Mouse (Mus musculus): Measurements from ENCODE around the gene Tchp.

Tchp gene

DNA sequence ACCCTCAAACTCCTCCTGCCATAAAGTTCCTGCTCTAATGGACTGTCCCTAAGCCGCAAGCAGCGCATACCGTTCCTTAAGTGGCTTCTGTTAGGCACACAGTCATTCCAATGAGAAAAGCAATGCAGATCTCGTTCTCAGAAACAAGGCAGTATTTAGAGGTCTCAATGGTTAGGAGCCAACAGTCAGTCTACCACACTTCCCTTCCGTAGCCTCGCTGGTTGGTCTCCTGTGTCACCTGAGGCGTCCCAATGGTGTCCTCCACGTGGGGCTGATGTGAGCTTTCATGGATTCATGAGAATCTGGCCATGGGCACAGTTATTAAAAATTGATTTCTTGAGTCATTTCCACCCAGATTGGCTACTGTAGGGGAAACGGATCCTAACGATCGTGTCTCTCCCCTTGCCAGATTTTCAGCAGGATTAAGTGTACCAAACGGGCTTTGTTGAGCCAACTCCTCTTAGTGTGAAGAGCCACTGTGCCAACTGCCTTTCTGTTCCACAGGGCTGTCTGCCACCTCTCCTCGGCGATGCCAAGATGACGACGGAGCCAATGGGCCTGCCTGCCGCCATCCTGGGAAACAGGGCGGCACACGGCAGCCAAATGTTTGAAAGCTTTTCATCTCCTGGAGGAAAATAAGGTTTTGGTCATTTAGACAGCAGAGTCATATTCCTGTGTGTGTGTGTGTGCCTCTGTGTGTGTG, 9.4 kb upstream of the Tchp start:
- no peak for DNase-seq

DNA sequence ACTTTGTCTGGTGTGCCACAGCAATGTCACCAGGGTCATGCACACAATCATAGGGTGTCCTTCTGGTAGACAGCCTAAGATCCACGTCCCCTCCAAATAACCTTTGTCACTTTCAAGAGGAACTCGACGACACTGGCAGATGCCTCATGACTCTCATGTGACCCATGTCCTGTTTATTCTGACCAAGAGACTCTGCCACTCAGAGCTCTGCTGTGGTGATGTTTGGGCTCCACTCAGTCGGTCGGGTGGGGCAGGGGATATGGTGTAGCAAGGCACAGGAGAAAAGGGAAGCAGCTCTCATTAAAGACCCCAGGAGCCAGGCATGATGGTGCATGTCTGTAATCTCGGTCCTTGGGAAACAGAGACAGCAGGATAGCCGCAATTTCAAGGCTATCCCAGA, 8.5 kb upstream of the Tchp start:
- DNase-seq, result no peak

DNA sequence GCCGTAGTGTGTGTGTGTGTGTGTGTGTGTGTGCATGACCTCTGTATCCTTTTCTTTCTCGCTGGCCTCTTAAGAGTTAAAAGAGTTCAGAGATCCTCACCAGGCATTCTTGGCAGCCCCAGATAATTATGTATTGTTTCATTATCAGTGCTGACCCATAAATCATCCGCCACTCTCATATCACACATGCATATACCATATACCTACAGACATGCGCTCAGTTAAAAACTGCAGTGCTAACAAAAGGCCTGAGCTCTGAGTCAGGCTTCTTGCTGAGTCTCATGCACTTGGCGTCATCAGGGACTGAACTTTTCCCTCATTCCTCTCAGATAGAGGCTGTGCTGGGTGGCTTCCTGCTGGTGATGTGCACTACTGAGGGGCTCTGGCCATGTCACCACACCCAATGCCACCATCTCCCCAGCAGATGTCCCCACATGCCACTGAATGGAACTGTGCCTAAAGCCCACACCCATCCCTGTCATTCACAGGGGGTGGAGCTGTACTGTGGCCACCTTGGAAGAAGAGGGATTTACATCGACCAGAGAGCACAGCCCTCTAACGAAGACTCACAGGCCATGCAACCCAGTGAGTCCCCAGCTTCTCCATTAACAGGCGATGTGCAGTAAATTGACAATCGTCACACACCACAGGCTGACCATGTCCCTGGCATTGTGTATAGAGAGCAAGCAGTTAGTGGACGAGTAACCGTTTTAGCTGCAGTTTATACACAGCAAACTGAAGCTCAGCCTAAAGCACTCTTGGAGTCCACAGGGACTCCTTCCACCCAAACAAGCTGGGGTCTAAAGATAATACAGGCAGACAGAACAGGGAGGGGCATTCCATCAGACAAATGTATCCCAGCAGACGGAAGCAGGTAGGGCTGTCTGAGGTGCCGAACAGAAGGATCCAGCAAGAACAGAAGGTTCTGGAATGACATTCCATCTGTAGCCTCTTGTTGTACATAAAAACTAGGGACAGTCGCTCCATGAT, 4.9 kb upstream of the Tchp start:
- DNase-seq, result peak in 1 of 2 experiments; percentile 32

DNA sequence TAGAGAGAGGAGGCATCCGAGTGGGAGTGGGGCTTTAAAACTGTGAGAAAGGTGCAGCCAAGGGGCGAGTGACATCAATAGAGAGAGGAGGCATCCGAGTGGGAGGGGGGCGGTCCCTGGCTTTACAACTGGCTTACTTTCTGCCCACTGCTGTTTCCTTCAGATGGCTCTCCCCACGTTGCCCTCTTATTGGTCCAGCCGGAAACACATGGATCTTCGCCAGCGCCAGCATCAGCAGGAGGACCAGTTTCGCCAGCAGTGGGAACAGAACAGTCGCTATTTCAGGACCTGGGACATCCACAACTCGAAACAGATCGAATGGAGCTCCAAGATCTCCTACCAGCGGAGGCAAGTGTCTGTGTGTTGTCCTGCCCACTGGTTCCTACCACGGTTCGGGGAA, 931 bp downstream of the Tchp start:
- DNase-seq, result no peak

DNA sequence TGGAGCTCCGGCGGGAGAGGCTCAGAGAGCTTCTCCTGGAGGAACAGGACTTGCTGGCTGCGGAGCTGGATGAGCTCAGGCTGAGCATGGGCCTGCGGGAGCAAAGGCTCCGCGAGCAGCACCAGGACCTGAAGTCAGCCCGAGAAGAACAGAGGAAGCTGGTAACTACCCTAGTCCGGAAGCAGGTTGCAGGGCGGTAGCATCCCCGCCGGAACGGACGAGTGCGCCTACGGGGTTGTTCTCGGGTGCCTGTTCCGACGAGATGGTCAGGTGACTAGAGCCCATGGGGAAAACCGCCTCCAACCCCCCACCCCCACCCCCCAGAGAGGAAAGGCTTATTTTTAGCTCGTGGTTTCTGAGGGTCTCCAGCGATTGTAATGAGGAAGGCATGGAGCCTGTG, 1.8 kb downstream of the Tchp start:
- no peak for DNase-seq

DNA sequence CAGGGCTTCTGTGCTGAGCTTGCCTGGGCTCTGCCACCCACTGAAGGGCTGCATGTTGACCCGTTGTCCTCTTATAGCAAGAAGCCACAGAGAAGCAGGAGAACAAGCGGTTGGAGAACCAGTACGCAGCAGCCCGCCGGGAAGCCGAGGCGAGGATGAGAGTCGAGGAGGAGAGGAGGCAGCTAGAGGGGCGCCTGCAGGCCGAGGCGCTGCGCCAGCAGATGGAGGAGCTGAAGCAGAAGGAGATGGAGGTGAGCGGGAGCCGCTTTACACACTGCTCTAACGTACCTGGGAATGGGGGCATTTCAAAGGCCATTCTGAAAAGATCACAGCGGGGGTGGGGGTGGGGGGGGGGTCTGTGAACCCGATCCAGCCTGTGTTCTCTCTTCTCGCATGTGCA, 7.0 kb downstream of the Tchp start:
- no peak for DNase-seq

DNA sequence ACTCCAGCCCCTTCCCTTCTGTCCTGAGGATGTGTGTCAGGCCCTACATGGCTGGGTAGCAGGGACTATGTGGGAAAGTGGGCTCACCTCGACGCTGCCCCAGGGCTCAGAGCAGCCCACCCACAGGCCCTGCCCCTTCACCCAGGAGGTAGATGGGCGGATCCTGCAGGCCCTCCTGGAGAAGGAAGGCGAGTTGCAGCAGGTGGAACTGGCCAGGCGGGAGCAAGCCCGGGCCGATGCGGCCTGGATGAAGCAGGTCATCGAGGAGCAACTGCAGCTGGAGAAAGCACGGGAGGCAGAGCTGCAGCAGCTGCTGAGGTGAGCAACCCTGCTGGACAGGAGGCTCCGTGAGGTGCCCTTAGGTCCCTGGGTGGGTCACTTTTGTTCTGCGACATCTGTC, 9.7 kb downstream of the Tchp start:
- no peak for DNase-seq

DNA sequence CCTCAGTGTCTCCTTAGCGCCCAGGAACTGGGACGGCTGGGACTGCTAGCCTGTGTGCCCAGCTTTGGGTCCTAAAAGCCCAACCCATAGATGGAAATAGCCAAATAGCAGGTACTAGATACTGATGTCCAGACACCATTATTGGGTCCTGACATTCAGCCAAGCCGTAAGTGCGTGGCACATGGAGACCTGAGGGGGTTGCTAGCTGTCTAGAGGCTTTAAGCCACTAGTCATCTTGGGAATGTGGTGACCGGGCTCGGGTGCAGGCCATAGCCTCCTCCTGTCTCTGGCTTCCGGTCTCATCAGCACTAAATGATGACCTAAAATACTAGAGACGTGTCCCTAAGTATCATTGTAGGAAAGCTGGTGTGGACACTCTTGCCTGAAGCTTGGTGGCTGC, 10.4 kb downstream of the Tchp start:
- no peak for DNase-seq

DNA sequence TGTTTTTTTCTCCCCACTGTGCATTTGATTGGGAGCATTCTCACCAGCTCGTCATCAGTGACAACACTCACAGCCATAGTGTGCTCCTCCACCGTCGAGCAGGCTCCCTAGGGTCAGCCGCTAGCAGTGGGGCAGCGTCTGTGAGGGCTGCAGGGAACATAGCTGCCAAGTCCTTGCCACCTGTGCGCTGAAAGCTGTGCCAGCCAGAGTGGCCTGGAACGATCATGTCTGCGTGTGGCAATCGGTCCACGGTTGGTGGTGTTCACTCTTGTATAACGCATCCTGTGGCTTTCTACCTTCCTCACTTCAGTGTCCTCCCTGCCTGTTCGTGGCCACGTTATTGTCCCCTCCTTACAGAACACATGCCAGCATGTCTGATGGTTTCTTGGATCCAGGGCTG, 10.9 kb downstream of the Tchp start:
- DNase-seq, result no peak

DNA sequence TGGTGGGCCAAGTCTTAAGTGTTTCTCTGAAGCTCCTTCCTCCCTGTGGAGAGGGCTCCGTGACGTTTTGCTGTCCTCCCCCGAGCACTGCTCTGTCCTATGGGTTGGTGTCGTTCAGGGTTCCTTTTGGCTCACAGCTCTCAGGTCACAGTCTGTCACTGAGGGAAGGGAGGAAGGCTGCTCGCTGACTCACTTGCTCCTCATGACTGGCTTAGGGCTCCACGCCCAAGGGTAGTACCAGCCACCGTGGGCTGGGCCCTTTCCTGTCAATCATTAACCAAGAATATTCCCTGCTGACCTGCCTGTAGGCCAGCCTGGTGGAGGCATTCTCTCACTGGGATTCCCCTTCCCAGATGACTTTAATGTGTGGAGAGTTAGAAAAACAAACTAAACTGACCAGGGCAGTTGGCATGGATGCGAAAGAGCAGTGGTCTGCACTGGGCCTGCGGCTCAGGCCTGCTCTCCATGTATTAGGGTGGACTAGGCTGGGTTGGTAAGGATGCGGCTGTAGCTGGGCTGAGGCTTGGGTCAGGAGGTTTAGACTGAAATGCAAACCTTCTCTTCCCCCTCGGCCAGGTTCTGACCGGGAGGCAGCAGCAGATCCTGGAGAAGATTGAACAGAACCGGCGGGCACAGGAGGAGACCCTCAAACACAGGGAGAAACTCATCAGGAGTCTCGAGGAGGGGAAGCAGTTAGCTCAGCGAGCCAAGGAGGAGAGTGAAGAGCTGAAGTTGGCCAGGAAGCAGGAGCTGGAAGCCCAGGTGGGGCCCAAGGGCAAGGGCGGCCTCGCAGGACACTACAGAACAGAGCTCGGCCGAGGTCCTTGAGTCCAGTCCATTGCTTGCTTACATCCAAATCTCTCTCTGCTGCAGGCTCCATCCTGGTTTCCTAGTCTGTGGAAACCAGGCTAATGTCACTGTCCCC, 11.7 kb downstream of the Tchp start:
- DNase-seq, result peak; percentile 82 to 92

DNA sequence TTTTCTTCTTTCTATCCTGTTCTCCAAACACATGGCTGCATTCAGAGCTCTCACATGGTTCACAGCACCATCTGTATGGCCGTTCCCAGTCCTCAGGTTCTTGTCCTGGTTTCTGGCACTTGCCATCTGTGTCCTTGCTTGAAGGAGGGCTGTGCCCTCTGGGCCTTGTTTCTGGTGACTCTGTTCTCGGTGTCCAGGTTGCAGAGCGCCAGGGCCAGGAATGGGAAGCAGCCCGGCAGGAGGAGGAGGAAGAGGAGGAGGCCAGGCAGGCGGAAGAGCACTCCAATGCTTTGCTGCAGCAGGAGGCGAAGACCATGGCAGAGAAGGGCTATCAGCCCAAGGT, 12.3 kb downstream of the Tchp start:
- no peak for DNase-seq

DNA sequence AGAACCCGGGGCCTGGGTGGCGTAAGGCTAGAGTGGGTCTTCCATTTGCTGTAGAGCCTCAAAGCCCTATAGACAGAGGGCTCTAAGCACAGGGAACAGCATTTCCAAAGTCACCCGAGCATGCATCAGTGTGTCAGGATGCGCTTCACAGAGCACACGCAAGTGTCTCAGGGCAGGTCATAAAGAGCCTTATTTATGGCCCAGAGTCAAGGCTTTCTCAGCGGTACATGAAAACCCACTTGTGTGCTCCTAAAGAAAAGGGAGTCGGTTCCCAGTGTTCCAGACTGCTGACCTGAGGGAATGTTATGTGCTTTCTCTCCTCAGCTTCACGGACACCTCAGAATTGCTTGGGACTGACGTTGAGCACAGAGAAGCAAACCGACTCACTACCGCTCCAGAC, 13.2 kb downstream of the Tchp start:
- no peak for DNase-seq

DNA sequence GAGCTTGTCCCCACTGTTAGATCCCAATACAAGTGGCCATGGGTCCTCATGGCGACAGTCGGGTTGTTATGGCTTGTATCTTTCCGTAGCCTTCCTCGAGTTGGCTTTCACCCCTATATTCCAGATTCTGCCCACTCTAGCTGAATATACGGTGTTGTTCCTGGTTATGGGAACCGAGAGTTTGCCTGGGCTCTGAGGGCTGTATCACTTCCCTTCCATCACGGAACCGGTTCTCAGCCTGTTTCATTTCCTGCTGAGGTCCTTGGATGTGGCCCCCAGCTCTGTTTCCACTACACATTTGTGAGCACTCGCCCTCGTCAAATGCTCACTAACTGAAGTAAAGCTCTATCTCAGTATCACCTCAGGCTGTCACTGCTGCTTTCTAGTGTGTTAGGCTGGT, 14.4 kb downstream of the Tchp start:
- no peak for DNase-seq

DNA sequence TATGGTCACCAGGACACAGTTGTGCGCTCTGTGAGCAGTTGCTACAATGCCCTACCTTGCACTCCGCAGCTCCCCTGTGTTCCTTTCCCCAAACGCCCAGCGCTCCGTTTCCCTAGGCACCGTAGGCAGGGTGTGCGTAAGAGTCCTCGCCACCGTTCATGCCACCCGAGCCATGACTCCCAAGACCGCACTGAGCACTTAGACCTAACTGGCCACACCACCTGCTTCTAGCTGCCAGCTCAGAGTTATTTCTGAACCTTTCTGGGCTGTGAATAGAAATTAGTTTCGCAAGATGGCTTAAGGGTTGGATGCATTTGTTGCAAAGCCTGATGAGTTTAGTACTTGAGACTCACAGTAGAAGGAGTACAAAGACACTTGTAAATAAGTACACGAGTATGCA, 15.3 kb downstream of the Tchp start:
- DNase-seq, result no peak

DNA sequence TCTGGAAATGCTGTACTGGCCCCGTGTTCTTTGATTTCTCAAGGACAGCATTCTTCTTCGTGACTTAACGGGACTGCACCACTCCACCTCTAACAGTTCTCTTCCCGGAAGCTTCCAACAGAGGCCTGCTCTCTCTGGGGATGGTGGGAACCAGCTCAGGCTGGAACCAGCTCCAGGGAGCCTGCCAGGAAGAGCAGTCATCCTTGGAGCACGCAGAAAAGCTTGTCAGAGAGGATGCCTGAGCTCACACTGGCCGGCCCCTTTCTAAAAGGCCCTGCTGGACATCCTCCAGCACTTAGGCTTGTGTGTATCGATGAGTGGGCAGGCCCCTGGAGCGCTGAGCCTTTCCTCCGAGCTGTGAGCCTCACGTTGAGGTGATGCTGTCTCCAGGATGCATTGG, 20.6 kb downstream of the Tchp start:
- no peak for DNase-seq

DNA sequence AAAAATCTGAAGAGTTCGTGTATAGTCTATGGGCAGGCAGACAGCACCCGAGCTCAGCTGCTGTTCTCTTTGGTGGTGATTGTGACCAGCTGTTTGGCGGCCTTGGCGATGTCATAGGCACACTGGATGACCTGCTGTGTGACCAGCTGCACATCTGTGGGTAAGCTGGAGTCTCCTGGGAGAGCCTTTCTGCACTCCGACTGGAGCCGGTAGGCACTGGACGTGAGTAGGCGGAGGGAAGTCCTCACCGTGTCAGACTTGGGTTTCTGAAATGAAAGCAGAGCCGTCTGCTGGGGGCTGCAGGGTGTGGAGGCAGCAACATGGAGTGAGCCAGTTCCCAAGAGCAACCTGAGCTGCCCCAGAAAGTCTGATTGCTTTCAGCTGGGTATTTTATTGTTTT, 22.6 kb downstream of the Tchp start:
- no peak for DNase-seq

DNA sequence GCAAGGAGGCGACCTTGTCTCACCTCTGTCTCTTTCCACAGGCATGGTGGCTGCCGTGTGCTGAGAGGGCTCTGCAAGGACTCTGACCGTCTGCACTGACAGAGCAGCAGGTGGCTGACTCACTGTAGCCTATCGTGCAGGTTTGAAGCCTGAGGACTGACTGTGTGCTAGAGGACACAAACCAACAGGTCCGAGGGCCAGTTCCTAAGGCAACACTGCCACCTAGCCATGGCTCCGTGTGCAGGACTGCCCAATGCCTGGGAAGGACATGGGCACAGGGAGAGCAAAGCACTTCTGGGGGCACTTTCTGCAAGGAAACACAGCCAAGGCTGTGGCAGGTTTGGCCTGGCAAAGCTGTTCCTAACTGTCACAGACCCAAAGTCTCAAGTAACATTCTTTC, 23.9 kb downstream of the Tchp start:
- no peak for DNase-seq

DNA sequence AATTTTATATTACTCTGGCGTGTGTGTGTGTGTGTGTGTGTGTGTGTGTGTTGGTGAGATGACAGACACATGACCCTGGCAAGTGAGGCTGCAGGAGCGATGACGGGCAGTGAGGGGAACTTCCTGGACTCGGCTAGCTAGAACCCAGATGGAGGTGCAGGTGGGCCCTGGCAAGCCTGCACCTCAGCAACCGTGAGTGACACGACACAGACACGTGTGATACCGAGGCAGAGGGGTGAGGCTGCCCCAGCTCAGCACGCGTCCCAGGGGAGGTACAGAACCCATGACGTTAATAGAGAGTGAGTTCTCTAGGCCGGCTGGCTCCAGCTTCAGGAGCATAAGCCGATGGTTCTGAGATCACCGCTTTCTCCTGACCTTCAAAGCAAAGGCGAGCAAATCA, 24.4 kb downstream of the Tchp start:
- DNase-seq, result no peak

DNA sequence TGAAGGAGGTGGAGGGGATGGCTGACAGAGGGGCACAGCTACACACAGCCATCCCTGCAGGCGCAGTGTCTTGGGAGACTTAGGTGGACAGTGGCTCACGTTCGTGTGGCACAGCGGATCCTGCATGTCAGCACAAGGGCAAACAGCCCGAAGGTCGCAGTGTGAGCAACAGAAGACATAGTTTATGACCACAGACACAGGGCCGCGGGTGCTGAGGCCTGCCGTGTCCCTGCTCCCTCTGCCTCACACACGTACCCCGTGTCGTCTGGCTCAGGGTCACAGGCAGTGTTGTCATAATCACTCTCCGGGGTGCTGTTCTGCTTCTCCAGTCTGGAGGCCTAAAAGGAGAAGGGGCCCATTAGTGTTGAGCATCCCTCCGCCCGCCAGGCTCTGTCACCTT, 26.0 kb downstream of the Tchp start:
- DNase-seq, result no peak

DNA sequence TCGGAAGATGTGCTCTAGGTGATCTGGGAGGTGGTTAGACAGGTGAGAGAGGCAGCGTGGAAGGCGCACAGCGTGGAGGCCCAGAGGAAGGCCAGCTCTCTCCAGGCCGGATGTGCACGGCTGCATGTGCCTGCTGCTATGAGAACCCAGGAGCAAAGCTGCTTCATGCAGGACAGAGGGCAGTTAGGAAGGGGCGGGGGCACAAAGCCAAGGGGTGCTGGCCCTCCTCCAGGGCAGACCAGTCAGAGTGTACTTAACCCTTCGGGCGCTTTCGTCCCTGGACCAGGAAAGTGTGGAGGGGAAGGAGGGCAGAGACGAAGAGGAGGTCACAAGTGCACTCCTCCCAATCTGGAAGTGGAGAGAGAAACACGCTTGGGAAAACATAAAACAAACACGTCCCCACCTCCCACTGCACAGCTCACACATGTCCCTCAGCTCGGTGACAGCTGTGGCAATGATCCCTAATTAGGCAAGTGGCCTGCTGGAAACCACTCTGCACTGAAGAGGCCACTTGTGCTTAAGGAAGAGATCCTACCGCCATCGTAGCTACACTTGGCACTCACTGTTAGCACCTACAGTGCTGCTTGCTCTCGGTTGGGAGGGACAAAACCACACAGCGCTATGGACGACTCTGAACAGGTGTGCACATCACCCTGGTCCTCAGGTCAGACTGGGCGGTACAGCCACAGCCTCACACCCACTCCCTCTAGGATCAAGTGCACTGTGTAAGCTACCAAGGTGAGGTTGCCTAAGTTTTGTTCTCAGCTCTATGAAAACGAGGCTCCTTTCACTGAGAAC, 29.7 kb downstream of the Tchp start:
- DNase-seq, result peak in 1 of 2 experiments; percentile 52

DNA sequence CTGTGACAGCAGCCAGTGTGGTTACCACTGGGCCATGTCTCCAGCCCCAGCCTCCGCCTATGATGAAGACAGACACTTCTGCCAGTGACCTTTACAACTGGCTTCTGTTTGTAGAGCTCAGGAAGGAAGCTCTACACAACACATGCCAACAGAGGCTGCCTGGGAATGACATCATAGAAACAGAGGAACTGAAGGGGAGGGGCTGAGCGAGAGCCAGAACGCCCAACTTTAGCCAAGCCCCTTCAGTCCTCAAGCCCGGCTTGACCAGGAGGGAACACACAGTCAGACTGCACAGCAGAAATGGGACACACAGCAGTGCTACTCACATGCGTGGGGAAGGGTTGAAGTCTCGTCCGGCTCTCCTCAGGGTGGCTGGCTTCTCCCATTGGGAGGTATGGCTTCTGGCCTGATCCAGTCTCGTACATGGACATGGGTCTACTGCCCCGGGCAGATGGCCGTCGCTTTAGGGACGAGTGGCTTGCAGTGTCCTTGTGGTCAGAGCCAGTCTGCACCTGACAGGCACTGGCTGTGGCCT, 31.2 kb downstream of the Tchp start:
- DNase-seq, result peak; percentile 60 to 76

DNA sequence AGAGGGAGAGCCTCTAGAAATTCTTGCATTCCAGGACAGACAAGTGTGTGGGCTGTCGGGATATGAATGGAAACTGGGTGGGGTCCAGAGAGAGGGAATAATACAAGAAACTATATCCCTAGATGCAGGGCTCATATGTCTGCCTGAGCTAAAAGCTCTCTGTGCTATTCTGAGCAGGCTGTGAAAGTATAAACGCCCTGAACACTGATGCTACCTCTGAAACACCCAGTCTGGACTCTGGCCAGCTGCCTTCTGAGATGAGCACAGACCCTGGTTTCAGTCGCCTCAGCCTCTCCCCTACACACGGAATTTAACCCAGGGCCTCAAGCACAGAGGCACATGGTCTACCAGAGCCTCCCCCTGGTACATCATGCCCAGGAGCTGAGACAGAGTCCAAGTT, 33.0 kb downstream of the Tchp start:
- no peak for DNase-seq
